Mouse (Mus musculus) hindbrain, embryonic 13.5 days (tissue): ENCODE results near the gene Slc37a4. TPM values are rescaled to one million over a fixed set of nuclear protein-coding genes. Genes with fewer than 3 reads are reported as not detected.
"Not testable (repeated sequence)": the region's sequence is repeated elsewhere in the genome, so short reads cannot be mapped to it uniquely, and the experiment has no call there.

Experiments
- ATAC-seq: fragments of 200-750 bp; cut with Nextera tagmentation; 2 replicates; pipeline ENCODE4 v1.8.0; 2017; ENCODE audit warnings: moderate TSS enrichment; ENCODE audit not compliant: low FRiP score
- H3K27ac ChIP-seq: fragments of 300-500 bp; sonication (generic); 2 replicates; pipeline ENCODE4 v1.5.1; 2015; ENCODE audit warnings: inconsistent platforms, mild to moderate bottlenecking, moderate library complexity
- H3K27me3 ChIP-seq: fragments of 300-500 bp; sonication (generic); 2 replicates; pipeline ENCODE4 v1.6.1; 2015; ENCODE audit warnings: mild to moderate bottlenecking, inconsistent platforms
- H3K36me3 ChIP-seq: fragments of 300-500 bp; sonication (generic); 2 replicates; pipeline ENCODE4 v1.6.1; 2015; ENCODE audit warnings: mild to moderate bottlenecking, inconsistent platforms
- H3K4me1 ChIP-seq: fragments of 300-500 bp; sonication (generic); replicated peaks from 2 replicates; pipeline ENCODE4 v1.6.1; 2015; ENCODE audit warnings: inconsistent platforms
- H3K4me2 ChIP-seq: fragments of 300-500 bp; sonication (generic); 2 replicates; pipeline ENCODE4 v1.6.1; 2015; ENCODE audit warnings: inconsistent platforms, mild to moderate bottlenecking, moderate library complexity
- H3K4me3 ChIP-seq: fragments of 300-500 bp; sonication (generic); 2 replicates; pipeline ENCODE4 v1.5.1; 2015; ENCODE audit warnings: mild to moderate bottlenecking, inconsistent platforms
- H3K9ac ChIP-seq: fragments of 300-500 bp; sonication (generic); 2 replicates; pipeline ENCODE4 v1.6.1; 2015; ENCODE audit warnings: mild to moderate bottlenecking, inconsistent platforms
- H3K9me3 ChIP-seq: fragments of 300-500 bp; sonication (generic); 2 replicates; pipeline ENCODE4 v1.6.1; 2016; ENCODE audit warnings: inconsistent platforms
- WGBS: fragments of 180-500 bp; shearing (Covaris S2); methylation state at CpG from one replicate; pipeline ENCODE4 v1.1.7; 2015; 5-methylcytosine and 5-hydroxymethylcytosine counted together
- polyA plus RNA-seq: library from polyadenylated mRNA; unstranded; fragments of >200 nt; fragmentation: Nextera tagmentation; extraction: Ambion mirVana; gene quantifications from 2 replicates; pipeline ENCODE4 v1.2.1, GENCODE M21; 2015

The Slc37a4 gene
- polyA plus RNA-seq, result 64.7 and 65.9 TPM in 2 replicates

DNA sequence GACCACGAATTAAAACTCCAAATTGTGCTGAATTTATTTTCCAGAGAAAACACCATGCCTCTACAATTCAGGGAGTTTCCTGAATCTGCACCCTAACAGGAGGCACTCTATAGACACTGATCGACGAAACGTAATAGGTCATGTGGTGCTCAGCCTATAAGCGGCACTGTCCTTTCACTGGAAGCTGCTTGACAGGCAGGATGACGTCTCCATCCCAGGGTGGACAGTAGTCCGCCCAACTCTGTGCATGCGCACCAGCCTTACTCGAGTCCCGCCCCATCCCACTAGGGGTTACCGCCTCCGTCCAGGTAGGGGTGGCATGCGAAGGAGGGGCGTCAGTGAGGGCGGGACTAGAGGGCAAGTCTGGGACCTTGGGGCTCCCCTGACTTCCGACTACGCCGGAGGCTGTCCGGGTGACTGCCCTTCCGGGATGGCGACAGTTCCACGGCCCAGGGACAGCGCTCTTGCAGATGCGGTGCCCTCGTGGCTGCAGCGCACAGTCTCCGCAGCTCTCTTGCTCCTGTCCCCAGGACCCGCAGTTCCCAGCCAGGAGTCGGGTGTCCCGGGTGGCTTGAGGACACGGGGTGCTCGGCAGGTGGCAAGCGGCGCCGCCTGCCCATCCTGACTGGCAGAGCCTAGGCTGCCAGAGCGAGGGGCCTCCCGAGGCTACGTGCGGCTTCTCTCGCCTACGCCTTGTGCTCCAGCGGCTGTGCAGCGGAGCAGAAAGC is at the start of gene Slc37a4:
Gene Slc37a4 (plus strand): TSS at position 169 of the 728 bp plus-strand sequence.
- H3K9ac ChIP-seq, result peak within 1 kb of the TSS; percentile 90
- no peaks in the 10 kb centered on the region for H3K27me3 ChIP-seq
- no peaks in the 10 kb centered on the region for H3K9me3 ChIP-seq
- under 1% methylated on average over 43 of the region's 43 CpGs for WGBS
- peak within 1 kb of the TSS; percentile 92 for H3K27ac ChIP-seq
- H3K4me3 ChIP-seq, result peak within 1 kb of the TSS; percentile 61
- H3K4me2 ChIP-seq, result peak within 1 kb of the TSS; percentile 88
- H3K36me3 ChIP-seq, result peaks cover 34% of the 10 kb centered on the region
- peaks cover 41% of the 10 kb centered on the region for H3K4me1 ChIP-seq
- ATAC-seq, result peak; percentile 98

DNA sequence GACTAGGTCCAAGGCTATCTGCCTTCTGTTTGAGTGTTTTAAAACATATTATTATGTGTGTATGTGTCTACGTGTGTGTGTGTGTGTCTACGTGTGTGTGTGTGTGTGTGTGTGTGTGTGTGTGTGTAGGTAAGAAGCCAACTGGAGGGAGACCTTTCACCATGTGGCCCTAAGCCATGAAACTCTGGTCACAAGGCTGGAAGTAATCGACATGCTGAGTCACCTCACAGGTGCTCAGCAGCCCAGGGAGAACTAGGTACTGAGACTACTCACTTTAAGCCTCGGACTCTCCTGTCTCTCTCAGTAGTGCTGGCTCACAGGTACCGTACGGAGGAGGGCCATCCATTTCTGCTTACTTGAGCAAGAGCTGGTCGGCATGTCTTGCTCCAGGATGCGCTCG is 49.5 kb upstream of the Slc37a4 start:
- WGBS, result 93% methylated on average over 9 of the region's 9 CpGs
- Histone ChIP-seq H3K27me3 (no peaks in the 10 kb centered on the region), H3K4me2 (no peak overlapping the region), H3K27ac (no peak overlapping the region), H3K9me3 (no peaks in the 10 kb centered on the region), H3K36me3 (peaks cover 63% of the 10 kb centered on the region), H3K4me1 (peaks cover 12% of the 10 kb centered on the region), H3K9ac (no peak overlapping the region), H3K4me3 (no peak overlapping the region)
- no peak for ATAC-seq

DNA sequence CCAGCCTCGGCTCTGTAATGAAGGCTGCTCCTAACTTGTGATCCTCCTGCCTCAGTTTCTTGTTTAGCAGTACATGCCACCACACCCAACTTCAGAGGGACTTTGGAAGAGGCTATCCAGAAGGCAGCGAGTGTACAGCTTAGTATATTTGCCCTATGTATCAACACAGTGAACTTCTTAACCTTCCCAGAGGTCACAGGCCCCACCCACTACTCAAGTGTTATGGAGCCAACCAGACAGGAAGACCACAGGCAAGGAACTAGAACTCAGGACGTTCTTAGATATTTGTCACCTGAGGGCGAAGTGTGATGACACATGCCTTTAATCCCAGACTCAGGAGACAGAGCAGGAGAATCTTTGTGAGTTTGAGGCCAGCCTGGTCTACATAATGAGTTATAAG is 49.0 kb upstream of the Slc37a4 start:
- no peak overlapping the region for H3K9ac ChIP-seq
- WGBS, result 91% methylated on average over 4 of the region's 4 CpGs
- peaks cover 12% of the 10 kb centered on the region for H3K4me1 ChIP-seq
- no peak for ATAC-seq
- H3K9me3 ChIP-seq, result no peaks in the 10 kb centered on the region
- no peak overlapping the region for H3K27ac ChIP-seq
- H3K27me3 ChIP-seq, result no peaks in the 10 kb centered on the region
- no peak overlapping the region for H3K4me2 ChIP-seq
- H3K4me3 ChIP-seq, result no peak overlapping the region
- peaks cover 67% of the 10 kb centered on the region for H3K36me3 ChIP-seq

DNA sequence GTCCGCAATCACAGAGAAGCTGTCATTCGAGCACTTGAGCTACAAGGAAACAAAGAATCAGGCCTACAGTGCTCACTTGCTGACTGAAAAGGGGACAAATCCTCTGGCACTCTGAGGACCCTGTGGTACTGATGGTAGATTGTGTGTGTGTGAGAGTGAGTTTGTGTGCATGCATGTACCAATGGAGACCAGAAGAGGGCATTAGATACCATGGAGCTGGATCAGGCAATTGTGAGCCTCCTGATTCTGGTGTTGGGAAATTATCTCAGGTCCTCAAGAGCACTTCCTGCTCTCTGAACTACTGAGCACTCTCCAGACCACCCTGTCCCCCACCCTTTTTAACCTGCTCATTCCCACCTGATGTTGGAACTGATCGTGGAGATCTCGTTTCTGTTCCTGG is 48.1 kb upstream of the Slc37a4 start:
- Histone ChIP-seq H3K36me3 (peaks cover 77% of the 10 kb centered on the region), H3K27ac (no peak overlapping the region), H3K4me1 (peaks cover 4% of the 10 kb centered on the region), H3K27me3 (no peaks in the 10 kb centered on the region), H3K4me2 (no peak overlapping the region), H3K4me3 (no peak overlapping the region), H3K9me3 (no peaks in the 10 kb centered on the region), H3K9ac (no peak overlapping the region)
- ATAC-seq, result no peak
- 95% methylated on average over 4 of the region's 4 CpGs for WGBS

DNA sequence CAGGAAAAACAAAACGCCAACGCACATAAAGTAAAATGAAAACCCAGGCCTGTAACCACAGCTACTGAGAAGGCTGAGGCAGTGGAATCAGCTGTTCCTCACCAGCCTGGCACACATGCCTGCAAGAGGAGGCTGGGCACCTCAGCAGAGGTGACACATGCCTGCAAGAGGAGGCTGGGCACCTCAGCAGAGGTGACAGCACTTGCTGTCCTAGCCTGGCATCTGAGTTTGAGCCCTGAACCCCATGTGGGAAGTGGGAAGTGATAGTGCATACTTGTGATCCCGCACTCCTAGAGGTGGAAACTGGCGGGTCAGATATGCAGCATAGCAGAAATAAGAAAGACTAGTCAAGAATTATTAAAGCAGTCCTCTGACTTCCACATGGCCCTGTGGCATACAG is 45.3 kb upstream of the Slc37a4 start:
- Histone ChIP-seq H3K27me3 (no peaks in the 10 kb centered on the region), H3K36me3 (peaks cover 99% of the 10 kb centered on the region), H3K4me1 (no peaks in the 10 kb centered on the region), H3K4me2 (no peak overlapping the region), H3K27ac (no peak overlapping the region), H3K9ac (no peak overlapping the region), H3K9me3 (no peaks in the 10 kb centered on the region), H3K4me3 (no peak overlapping the region)
- 97% methylated on average over 4 of the region's 4 CpGs for WGBS
- ATAC-seq, result no peak

DNA sequence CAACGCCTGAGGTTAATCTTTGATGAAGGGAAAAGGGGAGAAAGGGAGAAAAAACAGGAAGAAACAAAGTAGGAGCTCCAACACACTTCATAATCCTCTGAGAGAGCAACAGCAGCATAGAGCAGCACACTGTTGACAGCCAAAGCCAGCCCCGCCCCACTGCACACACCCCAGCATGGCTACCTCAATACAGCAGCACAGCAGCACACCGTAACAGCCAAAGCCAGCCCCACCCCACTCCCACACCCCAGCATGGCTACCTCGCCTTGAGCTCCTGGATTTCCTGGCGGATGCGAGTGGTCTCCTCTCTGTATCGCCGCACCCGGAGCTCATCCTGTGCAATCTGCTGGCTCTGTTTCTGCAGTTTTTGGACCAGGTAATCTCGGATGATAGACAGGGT is 44.3 kb upstream of the Slc37a4 start:
- Histone ChIP-seq H3K27ac (no peak overlapping the region), H3K4me3 (no peak overlapping the region), H3K9ac (no peak overlapping the region; the same call in 1 of the 2 replicates), H3K4me1 (peaks cover 3% of the 10 kb centered on the region; the same call in 1 of the 2 replicates), H3K27me3 (no peaks in the 10 kb centered on the region), H3K36me3 (peaks cover 98% of the 10 kb centered on the region), H3K4me2 (no peak overlapping the region), H3K9me3 (no peaks in the 10 kb centered on the region)
- 92% methylated on average over 10 of the region's 10 CpGs for WGBS
- no peak for ATAC-seq

DNA sequence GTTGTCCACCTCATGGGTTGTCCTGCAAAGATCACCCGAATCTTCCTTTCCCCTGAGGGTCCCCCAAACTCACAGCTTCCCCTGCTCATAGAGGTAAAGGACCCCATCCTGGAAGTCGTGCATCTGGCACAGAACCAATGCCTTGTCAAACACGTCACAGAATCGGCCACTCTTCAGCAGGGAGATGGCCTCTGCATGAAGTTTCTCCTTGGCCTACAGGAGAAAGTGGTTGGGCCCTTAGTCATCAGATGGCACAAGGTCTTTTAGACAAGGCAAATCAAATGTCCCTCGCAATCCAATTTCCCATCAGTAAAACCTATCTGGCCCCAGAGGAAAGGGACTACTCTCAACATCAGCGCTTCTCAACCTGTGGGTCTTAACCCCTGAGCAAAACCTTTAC is 43.5 kb upstream of the Slc37a4 start:
- H3K9ac ChIP-seq, result no peak overlapping the region
- no peak overlapping the region for H3K4me3 ChIP-seq
- ATAC-seq, result no peak
- H3K9me3 ChIP-seq, result no peaks in the 10 kb centered on the region
- peaks cover 3% of the 10 kb centered on the region; the same call in 1 of the 2 replicates for H3K4me1 ChIP-seq
- peaks cover 97% of the 10 kb centered on the region for H3K36me3 ChIP-seq
- H3K27me3 ChIP-seq, result no peaks in the 10 kb centered on the region
- no peak overlapping the region for H3K27ac ChIP-seq
- H3K4me2 ChIP-seq, result no peak overlapping the region
- 95% methylated on average over 6 of the region's 6 CpGs for WGBS

DNA sequence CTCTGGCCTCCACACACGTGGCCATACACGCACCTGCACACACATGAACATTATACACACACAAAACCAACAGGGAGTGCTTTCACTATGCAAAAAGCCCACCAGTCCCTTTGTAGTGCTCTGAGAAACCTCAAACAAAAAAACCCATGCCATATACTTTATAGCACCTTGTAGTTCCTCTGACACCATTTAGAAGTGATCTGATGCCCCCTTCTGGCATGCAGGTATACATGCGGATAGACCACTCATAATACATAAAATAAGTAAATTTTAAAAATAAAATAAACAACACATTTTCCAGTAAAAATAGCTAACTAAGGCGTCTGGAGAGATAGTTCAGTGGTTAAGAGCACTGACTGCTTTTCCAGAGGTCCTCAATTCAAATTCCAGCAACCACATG is 39.4 kb upstream of the Slc37a4 start:
- H3K4me3 ChIP-seq, result no peak overlapping the region
- WGBS, result 79% methylated on average over 4 of the region's 4 CpGs
- H3K27ac ChIP-seq, result no peak overlapping the region
- peaks cover 14% of the 10 kb centered on the region for H3K4me1 ChIP-seq
- no peak for ATAC-seq
- H3K27me3 ChIP-seq, result no peaks in the 10 kb centered on the region
- no peak overlapping the region for H3K4me2 ChIP-seq
- no peak overlapping the region for H3K9ac ChIP-seq
- H3K36me3 ChIP-seq, result peaks cover 74% of the 10 kb centered on the region
- no peaks in the 10 kb centered on the region for H3K9me3 ChIP-seq

DNA sequence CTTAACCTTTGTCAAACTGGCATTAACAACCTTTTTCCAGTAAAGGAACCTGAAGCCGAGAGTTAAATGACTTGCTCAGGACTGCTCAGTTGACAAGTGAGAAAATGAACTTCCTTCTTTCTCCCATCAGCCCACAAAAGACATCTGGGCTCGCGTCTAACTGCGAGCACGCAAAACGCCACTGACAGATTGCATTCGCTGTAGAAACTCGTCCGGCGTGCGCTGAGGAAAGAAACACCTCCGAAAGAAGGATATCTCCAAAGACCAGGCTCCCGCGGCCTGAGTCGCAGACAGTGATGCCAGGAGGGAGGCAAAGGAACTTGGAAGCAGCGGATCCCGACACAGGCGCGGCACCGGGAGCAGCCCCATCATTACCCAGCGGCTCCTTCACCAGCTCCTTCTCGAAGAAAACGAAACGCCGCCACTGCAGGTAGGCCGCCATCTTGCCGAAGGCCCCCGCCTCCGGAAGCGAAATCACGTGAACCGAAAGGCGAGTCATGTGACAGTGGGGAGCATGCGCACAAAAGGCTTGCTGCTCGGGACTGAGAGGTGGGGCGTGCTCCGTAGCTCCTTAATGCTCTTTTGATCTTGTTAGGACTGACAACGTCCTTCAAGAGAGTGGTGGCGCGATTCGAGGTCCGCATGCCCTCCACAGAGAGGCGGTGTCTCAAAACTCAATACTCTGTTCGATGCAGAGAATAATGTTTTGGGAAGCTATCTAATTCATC is 35.3 kb upstream of the Slc37a4 start, which contains the start of gene Vps11:
Gene Vps11 (minus strand): TSS at position 481 of the 728 bp plus-strand sequence.
- Histone ChIP-seq H3K9me3 (no peaks in the 10 kb centered on the region), H3K36me3 (peaks cover 32% of the 10 kb centered on the region), H3K4me2 (peak within 1 kb of the TSS; percentile 90), H3K9ac (peak within 1 kb of the TSS; percentile 87), H3K27ac (peak within 1 kb of the TSS; percentile 81), H3K4me1 (peaks cover 14% of the 10 kb centered on the region), H3K4me3 (peak within 1 kb of the TSS; percentile 83), H3K27me3 (no peaks in the 10 kb centered on the region)
- WGBS, result under 1% methylated on average over 44 of the region's 44 CpGs
- peak; percentile 93 for ATAC-seq

DNA sequence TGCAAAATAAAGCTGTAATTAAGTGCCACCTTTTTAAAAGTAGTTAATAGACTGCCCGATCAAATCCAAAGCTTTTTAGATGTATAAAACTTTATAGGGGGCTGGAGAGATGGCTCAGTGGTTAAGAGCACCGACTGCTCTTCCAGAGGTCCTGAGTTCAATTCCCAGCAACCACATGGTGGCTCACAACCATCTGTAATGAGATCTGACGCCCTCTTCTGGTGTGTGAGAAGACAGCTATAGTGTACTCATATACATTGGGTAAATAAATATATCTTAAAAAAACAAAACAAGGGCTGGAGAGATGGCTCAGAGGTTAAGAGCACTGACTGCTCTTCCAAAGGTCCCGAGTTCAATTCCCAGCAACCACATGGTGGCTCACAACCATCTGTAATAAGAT is 34.7 kb upstream of the Slc37a4 start:
- peak overlapping the region; percentile 81 for H3K27ac ChIP-seq
- H3K27me3 ChIP-seq, H3K9me3 ChIP-seq: not testable (repeated sequence)
- peaks cover 14% of the 10 kb centered on the region for H3K4me1 ChIP-seq
- 40% methylated on average over 4 of the region's 4 CpGs for WGBS
- H3K4me3 ChIP-seq, result peak overlapping the region; percentile 83
- H3K9ac ChIP-seq, result 0 out of 2 replicates have a peak overlapping the region, but pooled peaks have one; percentile 87
- ATAC-seq, result peak; percentile 32; the same call in 1 of the 2 replicates
- H3K36me3 ChIP-seq, result peaks cover 26% of the 10 kb centered on the region
- H3K4me2 ChIP-seq, result peak overlapping the region; percentile 90

DNA sequence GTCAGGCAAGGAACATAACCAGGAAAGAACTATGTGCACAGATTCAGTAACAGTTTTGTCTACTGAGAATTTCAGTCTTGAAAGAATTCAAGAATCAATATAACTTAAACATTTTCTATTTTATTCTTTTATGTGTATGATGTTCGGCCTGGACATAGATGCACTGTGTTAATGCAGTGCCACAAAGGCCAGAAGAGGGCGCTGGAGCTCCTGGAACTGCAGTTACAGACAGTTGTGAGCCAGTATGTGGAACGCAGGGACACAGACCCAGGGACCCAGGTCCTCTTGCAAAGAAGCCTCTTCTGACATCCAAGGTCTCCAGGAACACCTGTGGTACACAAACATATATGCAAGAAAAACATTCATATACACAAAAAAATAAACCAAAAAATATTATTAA is 32.2 kb upstream of the Slc37a4 start:
- WGBS, result 66% methylated on average over 3 of the region's 3 CpGs
- no peak overlapping the region for H3K9ac ChIP-seq
- H3K27ac ChIP-seq, result no peak overlapping the region
- ATAC-seq, result no peak
- no peaks in the 10 kb centered on the region for H3K9me3 ChIP-seq
- H3K36me3 ChIP-seq, result peaks cover 5% of the 10 kb centered on the region
- peaks cover 12% of the 10 kb centered on the region for H3K4me1 ChIP-seq
- H3K4me3 ChIP-seq, result no peak overlapping the region
- no peaks in the 10 kb centered on the region for H3K27me3 ChIP-seq
- no peak overlapping the region for H3K4me2 ChIP-seq

DNA sequence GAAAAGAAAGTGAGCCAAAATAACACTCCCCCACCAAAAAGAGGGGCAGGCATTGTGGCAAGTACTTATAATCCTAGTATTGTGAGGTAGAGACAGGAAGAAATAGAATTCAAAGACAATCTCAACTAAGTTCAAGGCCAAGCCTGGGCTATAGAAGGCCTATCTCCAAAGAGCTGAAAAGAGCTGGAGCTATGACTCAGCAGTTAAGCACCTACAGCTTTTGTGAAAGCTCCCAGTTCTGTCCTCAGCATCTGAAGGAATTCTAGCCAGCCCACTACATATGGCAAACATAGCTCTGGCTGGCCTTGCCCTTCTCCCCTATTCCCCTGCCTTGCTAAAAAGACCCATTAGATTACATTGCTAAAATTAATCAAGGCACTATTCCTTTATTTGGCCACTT is 23.3 kb upstream of the Slc37a4 start:
- H3K36me3 ChIP-seq, result no peaks in the 10 kb centered on the region
- peaks cover 6% of the 10 kb centered on the region for H3K4me1 ChIP-seq
- no peak overlapping the region for H3K27ac ChIP-seq
- no peaks in the 10 kb centered on the region for H3K9me3 ChIP-seq
- H3K27me3 ChIP-seq, result no peaks in the 10 kb centered on the region
- no peak overlapping the region for H3K4me3 ChIP-seq
- no peak for ATAC-seq
- no peak overlapping the region for H3K9ac ChIP-seq
- no peak overlapping the region for H3K4me2 ChIP-seq
